ENCODE assay signal across 16 mouse cellular contexts in the genomic region with DNA sequence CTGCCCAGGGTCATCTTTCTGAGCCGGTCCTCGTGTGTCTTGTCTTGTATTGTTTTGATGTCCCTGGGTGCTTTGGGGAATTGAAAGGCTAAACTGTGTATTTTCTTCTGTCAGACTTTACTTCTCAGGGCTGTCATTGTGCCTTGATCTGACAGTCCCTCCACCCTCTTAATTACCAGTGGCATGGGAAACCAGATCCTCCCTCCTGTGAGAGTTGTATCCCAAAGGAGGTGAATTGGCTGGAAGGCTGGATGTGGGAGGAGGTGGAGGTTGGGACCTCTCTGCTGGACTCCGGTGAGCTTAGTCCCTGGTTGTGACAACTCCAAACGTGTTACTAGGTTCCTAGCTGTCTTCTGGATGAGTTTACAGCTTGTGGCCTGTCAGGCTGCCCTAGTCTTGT.
DNase-seq lines count a peak whose midpoint lies in the region; ATAC-seq and TF ChIP-seq lines count a peak whose summit lies in the region.
"Had no signal": no experiment of that assay in that cellular context is flagged by ENCODE, and none has a peak within 500 bp of the region (broad histone marks: within the 10 kb centered on the region; RNA-seq: fewer than 3 reads in every experiment).

No protein-coding gene starts in this region.

- peak; percentile 55 to 62 for DNase-seq in heart, adult 18-20 months
- no peak for DNase-seq in heart, postnatal 4 days
- no peak for DNase-seq in liver, adult 2 months (ENCODE audit: extremely low read depth, low read depth, low spot score)
- DNase-seq in liver, postnatal 0 days, result no peak
- DNase-seq in midbrain, embryonic 11.5 days (ENCODE audit: low spot score, missing footprints), result no peak
- DNase-seq: cerebellum, adult 11 months; cerebellum, postnatal 25 days; thymus, postnatal 14 days had no signal

- no peak for TF ChIP-seq CTCF in liver, adult 2 months (IDR thresholded peaks at IDR 0.05; ENCODE audit: low read depth, low read length)
- no peak for TF ChIP-seq CTCF in liver, postnatal 0 days (IDR thresholded peaks at IDR 0.05; ENCODE audit: low read depth)

- no peak overlapping the region for H3K4me2 ChIP-seq in liver, postnatal 0 days (ENCODE audit: low read depth, low read length)
- H3K4me2 ChIP-seq in heart, embryonic 13.5 days, result no peak overlapping the region
- H3K4me2 ChIP-seq in midbrain, embryonic 11.5 days, result no peak overlapping the region
- H3K4me2 ChIP-seq: liver, embryonic 15.5 days; midbrain, embryonic 13.5 days; stomach, embryonic 15.5 days had no signal

- H3K36me3 ChIP-seq in liver, adult 2 months (ENCODE audit: control insufficient read depth, insufficient read depth, low read length), result no peaks in the 10 kb centered on the region
- H3K36me3 ChIP-seq in liver, postnatal 0 days (replicated peaks; ENCODE audit: insufficient read depth, low read length), result no peaks in the 10 kb centered on the region
- H3K36me3 ChIP-seq in heart, embryonic 13.5 days, result no peaks in the 10 kb centered on the region; the same call in 1 of the 2 replicates
- no peaks in the 10 kb centered on the region for H3K36me3 ChIP-seq in midbrain, embryonic 11.5 days (ENCODE audit: control insufficient read depth, insufficient read depth, low read length)
- H3K36me3 ChIP-seq: liver, embryonic 15.5 days; midbrain, embryonic 13.5 days; stomach, embryonic 15.5 days had no signal

- H3K4me1 ChIP-seq in liver, adult 2 months (ENCODE audit: control insufficient read depth, insufficient read depth, low read length), result peaks cover 8% of the 10 kb centered on the region
- H3K4me1 ChIP-seq in liver, postnatal 0 days (ENCODE audit: insufficient read depth), result peaks cover 25% of the 10 kb centered on the region
- H3K4me1 ChIP-seq in heart, embryonic 13.5 days, result peaks cover 80% of the 10 kb centered on the region
- peaks cover 2% of the 10 kb centered on the region; the same call in 1 of the 2 replicates for H3K4me1 ChIP-seq in midbrain, embryonic 11.5 days (ENCODE audit: control insufficient read depth, insufficient read depth, low read length)
- H3K4me1 ChIP-seq: midbrain, embryonic 13.5 days had no signal

- H3K79me2 ChIP-seq in liver, adult 2 months (ENCODE audit: control insufficient read depth, insufficient read depth, low read length), result peaks cover 11% of the 10 kb centered on the region; the same call in 1 of the 2 replicates

- 0 out of 2 replicates have a peak overlapping the region, but pooled peaks have one; percentile 27 for H3K27ac ChIP-seq in liver, adult 2 months (replicated peaks; ENCODE audit: insufficient read depth, low read depth, low read length)
- H3K27ac ChIP-seq in liver, postnatal 0 days (ENCODE audit: low read depth), result no peak overlapping the region
- H3K27ac ChIP-seq in heart, embryonic 13.5 days (replicated peaks), result peak overlapping the region; percentile 96
- H3K27ac ChIP-seq in midbrain, embryonic 11.5 days (ENCODE audit: low read depth, low read length), result no peak overlapping the region
- H3K27ac ChIP-seq: liver, embryonic 15.5 days; macrophage; midbrain, embryonic 13.5 days had no signal

- no peak overlapping the region for H3K4me3 ChIP-seq in liver, adult 2 months (ENCODE audit: insufficient read depth, low read depth, low read length)
- no peak overlapping the region for H3K4me3 ChIP-seq in liver, postnatal 0 days (ENCODE audit: low read depth, low read length)
- H3K4me3 ChIP-seq in heart, embryonic 13.5 days, result no peak overlapping the region
- no peak overlapping the region for H3K4me3 ChIP-seq in midbrain, embryonic 11.5 days (ENCODE audit: low read depth, low read length)
- H3K4me3 ChIP-seq: liver, embryonic 15.5 days; midbrain, embryonic 13.5 days; stomach, embryonic 15.5 days had no signal

- 71% methylated on average over 4 of the region's 4 CpGs for WGBS in liver, adult 2 months
- WGBS in liver, postnatal 0 days (ENCODE audit: insufficient replicate concordance), result 63% methylated on average over 4 of the region's 4 CpGs
- WGBS in heart, embryonic 13.5 days, result 27% methylated on average over 4 of the region's 4 CpGs
- WGBS in midbrain, embryonic 11.5 days, result 23% methylated on average over 4 of the region's 4 CpGs

- H3K9me3 ChIP-seq in liver, postnatal 0 days (ENCODE audit: low read length), result no peaks in the 10 kb centered on the region
- H3K9me3 ChIP-seq in heart, embryonic 13.5 days, result no peaks in the 10 kb centered on the region
- no peaks in the 10 kb centered on the region for H3K9me3 ChIP-seq in midbrain, embryonic 11.5 days (ENCODE audit: control insufficient read depth, low read length)
- H3K9me3 ChIP-seq: liver, embryonic 15.5 days; midbrain, embryonic 13.5 days; stomach, embryonic 15.5 days had no signal

- TF ChIP-seq POLR2A in liver, adult 2 months (IDR thresholded peaks at IDR 0.05; ENCODE audit: extremely low read depth, insufficient read depth, low read length), result no peak

- no peak for TF ChIP-seq EP300 in liver, postnatal 0 days (IDR thresholded peaks at IDR 0.05; ENCODE audit: low read depth)

- H3K9ac ChIP-seq in liver, adult 2 months (ENCODE audit: low read depth, low read length), result no peak overlapping the region
- H3K9ac ChIP-seq in liver, postnatal 0 days (replicated peaks), result no peak overlapping the region
- H3K9ac ChIP-seq in heart, embryonic 13.5 days, result peak overlapping the region; percentile 17
- H3K9ac ChIP-seq in midbrain, embryonic 11.5 days (ENCODE audit: low read length), result no peak overlapping the region
- H3K9ac ChIP-seq: liver, embryonic 15.5 days; midbrain, embryonic 13.5 days; stomach, embryonic 15.5 days had no signal

- no peak for ATAC-seq in liver, postnatal 0 days
- no peak for ATAC-seq in heart, embryonic 13.5 days (ENCODE audit: extremely low read depth, insufficient number of reproducible peaks, low FRiP score, low TSS enrichment)
- ATAC-seq in CD4-positive, CD25-positive, alpha-beta regulatory T cell, adult 4 months, result no peak
- ATAC-seq in midbrain, embryonic 11.5 days (ENCODE audit: low FRiP score), result no peak
- no peak for ATAC-seq in erythroblast, adult 5-6 weeks (replicated peaks; ENCODE audit: low FRiP score, poor library complexity, severe bottlenecking)
- ATAC-seq: hindbrain, embryonic 16.5 days; midbrain, embryonic 13.5 days had no signal

- no peaks in the 10 kb centered on the region for H3K27me3 ChIP-seq in liver, adult 2 months (ENCODE audit: control insufficient read depth, insufficient read depth, low read length)
- no peaks in the 10 kb centered on the region for H3K27me3 ChIP-seq in liver, postnatal 0 days (ENCODE audit: insufficient read depth, low read length)
- H3K27me3 ChIP-seq in heart, embryonic 13.5 days (replicated peaks), result no peaks in the 10 kb centered on the region
- H3K27me3 ChIP-seq in midbrain, embryonic 11.5 days (ENCODE audit: control insufficient read depth, insufficient read depth, low read length), result no peaks in the 10 kb centered on the region
- H3K27me3 ChIP-seq: liver, embryonic 15.5 days; stomach, embryonic 15.5 days had no signal

Comparison
In these comparisons a context has a peak if more than half of its experiments do, and no peak if none do; other contexts are left out.
1. DNase-seq: peak in heart, adult 18-20 months (2 of 2); none in heart, postnatal 4 days (single experiment), liver, adult 2 months (single experiment), liver, postnatal 0 days (single experiment) and midbrain, embryonic 11.5 days (single experiment).
2. H3K27ac ChIP-seq: peak in liver, adult 2 months (single experiment) and heart, embryonic 13.5 days (single experiment); none in liver, postnatal 0 days (single experiment) and midbrain, embryonic 11.5 days (single experiment).